Mouse (Mus musculus): ENCODE results near the gene Sgo2b. TPM values are rescaled to one million over a fixed set of nuclear protein-coding genes. Genes with fewer than 3 reads are reported as not detected.
A peak's percentile ranks its signal among the peaks of the same experiment; 100 is the strongest.
"Not testable (repeated sequence)": the region's sequence is repeated elsewhere in the genome, so short reads cannot be mapped to it uniquely, and the experiment has no call there.

Gene Sgo2b
- polyA plus RNA-seq (2015; fragmentation: Nextera tagmentation; extraction: Ambion mirVana) = not detected in 2 replicates

DNA sequence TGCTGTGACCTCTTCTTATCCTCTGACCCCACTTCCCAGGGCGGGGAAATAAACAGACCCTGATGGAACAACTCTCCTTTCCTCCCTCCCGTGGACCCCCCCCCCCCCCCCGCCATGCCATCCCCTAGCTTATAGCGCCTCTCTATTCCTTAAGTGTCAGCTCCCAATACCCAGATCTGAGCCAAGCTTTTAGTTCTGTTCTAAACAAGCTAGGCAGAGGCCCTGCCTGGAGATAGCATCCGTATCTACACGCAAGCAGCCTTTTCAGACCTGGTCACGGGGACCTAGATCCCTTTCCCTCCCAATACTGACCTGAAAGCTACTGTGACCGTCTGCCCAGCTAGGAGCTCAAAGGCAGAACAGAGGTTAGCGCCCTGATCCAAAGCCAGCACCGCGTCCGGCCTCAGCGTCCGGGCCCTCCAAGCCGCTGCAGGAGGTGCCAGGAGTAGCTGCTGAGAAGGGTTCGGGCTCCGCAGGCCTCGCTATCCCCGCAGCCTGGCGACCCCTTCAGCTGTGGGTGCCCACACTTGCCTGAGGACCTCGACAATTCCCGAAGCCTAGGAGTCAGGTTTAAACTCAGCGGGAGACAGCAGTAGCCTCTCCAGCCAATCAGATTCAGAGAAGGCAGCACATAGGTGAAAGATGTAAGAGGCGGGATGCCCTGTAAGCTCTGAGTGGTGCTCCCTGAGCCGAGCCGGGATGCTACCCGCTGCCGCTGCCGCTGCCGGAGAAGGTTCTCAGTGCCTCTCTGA is at the start of gene Sgo2b:
Sgo2b (minus strand) TSS at position 623 of the 752 bp plus-strand sequence.
- 7% methylated on average over 28 of the region's 30 CpGs for WGBS (ENCODE audit: insufficient replicate concordance)

GRCm38 (mm10) chr8:63970612-63971391 is 18.8 kb upstream of the Sgo2b start:
- 47% methylated on average over 9 of the region's 9 CpGs for WGBS (ENCODE audit: insufficient replicate concordance)

More for the DNA sequence above, at the start of gene Sgo2b:
- Histone ChIP-seq H3K4me1 (replicated peaks) (no peaks in the 10 kb centered on the region), H3K9me3 (replicated peaks) (no peaks in the 10 kb centered on the region), H3K4me3 (replicated peaks) (no peak within 1 kb of the TSS), H3K9ac (no peak within 1 kb of the TSS), H3K36me3 (no peaks in the 10 kb centered on the region), H3K27ac (no peak within 1 kb of the TSS), H3K27me3 (no peaks in the 10 kb centered on the region), H3K4me2 (0 out of 2 replicates have a peak within 1 kb of the TSS, but pooled peaks have one; percentile 8)
- no peak for ATAC-seq (ENCODE audit: low read depth)
- no peak for DNase-seq

GRCm38 (mm10) chr8:63961032-63961785 is 9.2 kb upstream of the Sgo2b start:
- ATAC-seq (ENCODE audit: low read depth) = no peak
- no peaks in the 10 kb centered on the region for H3K9me3 ChIP-seq (replicated peaks)
- 47% methylated on average over 3 of the region's 3 CpGs for WGBS (ENCODE audit: insufficient replicate concordance)
- no peak overlapping the region for H3K4me2 ChIP-seq
- no peak overlapping the region for H3K27ac ChIP-seq
- H3K4me3 ChIP-seq (replicated peaks) = no peak overlapping the region
- H3K27me3 ChIP-seq = no peaks in the 10 kb centered on the region
- no peaks in the 10 kb centered on the region for H3K36me3 ChIP-seq
- no peak overlapping the region for H3K9ac ChIP-seq
- no peaks in the 10 kb centered on the region for H3K4me1 ChIP-seq (replicated peaks)
- DNase-seq = no peak

More at GRCm38 (mm10) chr8:63970612-63971391, 18.8 kb upstream of the Sgo2b start:
- H3K27ac ChIP-seq; H3K4me3 ChIP-seq (replicated peaks); H3K9ac ChIP-seq; ATAC-seq (ENCODE audit: low read depth); H3K36me3 ChIP-seq; H3K9me3 ChIP-seq (replicated peaks); H3K27me3 ChIP-seq; H3K4me1 ChIP-seq (replicated peaks); H3K4me2 ChIP-seq; DNase-seq: not testable (repeated sequence)

- H3K4me2 ChIP-seq; H3K4me3 ChIP-seq (replicated peaks); DNase-seq; H3K9ac ChIP-seq; H3K27me3 ChIP-seq; H3K27ac ChIP-seq; H3K4me1 ChIP-seq (replicated peaks); ATAC-seq (ENCODE audit: low read depth); H3K9me3 ChIP-seq (replicated peaks); H3K36me3 ChIP-seq: not testable (repeated sequence)
- 50% methylated on average over 4 of the region's 4 CpGs for WGBS (ENCODE audit: insufficient replicate concordance)
Measured at GRCm38 (mm10) chr8:63953802-63954201, 1.8 kb upstream of the Sgo2b start.

- no peak overlapping the region for H3K9ac ChIP-seq
- no peak overlapping the region for H3K4me3 ChIP-seq (replicated peaks)
- ATAC-seq (ENCODE audit: low read depth) = no peak
- H3K27ac ChIP-seq = no peak overlapping the region
- H3K4me2 ChIP-seq = no peak overlapping the region
- WGBS (ENCODE audit: insufficient replicate concordance) = 72% methylated on average over 7 of the region's 7 CpGs
- H3K27me3 ChIP-seq = no peaks in the 10 kb centered on the region
- H3K9me3 ChIP-seq (replicated peaks) = no peaks in the 10 kb centered on the region
- H3K36me3 ChIP-seq = no peaks in the 10 kb centered on the region
- DNase-seq = no peak
- no peaks in the 10 kb centered on the region for H3K4me1 ChIP-seq (replicated peaks)
Measured at GRCm38 (mm10) chr8:63933171-63933570, 18.9 kb downstream of the Sgo2b start.

DNA sequence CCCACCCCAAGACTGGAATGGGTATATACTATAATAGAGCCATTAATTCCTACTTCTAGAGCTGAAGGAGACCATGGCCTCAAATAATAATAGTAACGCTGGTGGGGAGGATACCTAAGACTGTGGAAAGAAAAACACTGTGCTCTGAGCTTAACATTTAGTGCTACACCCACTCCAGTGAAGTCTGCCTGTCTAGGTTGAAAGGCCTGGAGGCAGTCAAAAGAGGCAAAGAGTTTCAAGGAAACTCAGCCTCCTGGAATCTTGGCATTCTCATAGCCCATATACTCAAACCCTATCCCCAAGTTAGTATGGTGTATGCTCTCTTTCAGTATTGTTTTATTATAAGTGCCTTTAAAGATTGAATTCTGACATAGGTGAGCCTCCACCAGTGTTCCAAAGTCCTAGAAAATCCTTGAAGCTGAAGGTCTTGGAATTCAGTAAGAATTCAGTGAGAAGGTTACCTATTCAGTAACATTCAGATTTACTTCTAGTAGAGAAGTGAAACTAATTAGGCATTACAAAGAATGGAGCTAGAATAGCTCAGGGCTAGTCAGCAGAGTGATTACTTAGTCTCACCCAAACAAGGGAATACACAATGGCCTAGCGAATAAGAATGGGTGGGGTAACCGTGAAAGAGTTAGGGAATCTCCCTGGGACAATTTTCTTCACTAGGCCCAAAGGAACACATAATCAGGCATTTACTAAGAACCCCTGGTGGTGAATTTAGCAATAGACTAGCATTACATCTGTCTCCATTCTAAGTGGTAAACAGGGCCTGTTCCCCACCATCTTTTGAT is 22.5 kb downstream of the Sgo2b start:
- H3K9ac ChIP-seq = no peak overlapping the region
- ATAC-seq (ENCODE audit: low read depth) (no peak), DNase-seq (no peak)
- no peak overlapping the region for H3K4me2 ChIP-seq
- no peaks in the 10 kb centered on the region for H3K9me3 ChIP-seq (replicated peaks)
- H3K36me3 ChIP-seq = no peaks in the 10 kb centered on the region
- 77% methylated on average over 3 of the region's 3 CpGs for WGBS (ENCODE audit: insufficient replicate concordance)
- H3K4me1 ChIP-seq (replicated peaks) = no peaks in the 10 kb centered on the region
- no peak overlapping the region for H3K27ac ChIP-seq
- no peak overlapping the region for H3K4me3 ChIP-seq (replicated peaks)
- no peaks in the 10 kb centered on the region for H3K27me3 ChIP-seq

GRCm38 (mm10) chr8:63921257-63921960 is 30.6 kb downstream of the Sgo2b start:
- no peak for ATAC-seq (ENCODE audit: low read depth)
- no peaks in the 10 kb centered on the region for H3K27me3 ChIP-seq
- no peak overlapping the region for H3K27ac ChIP-seq
- no peaks in the 10 kb centered on the region for H3K9me3 ChIP-seq (replicated peaks)
- no peak overlapping the region for H3K4me3 ChIP-seq (replicated peaks)
- no peak for DNase-seq
- H3K9ac ChIP-seq = no peak overlapping the region
- no peaks in the 10 kb centered on the region for H3K4me1 ChIP-seq (replicated peaks)
- H3K4me2 ChIP-seq = no peak overlapping the region
- 54% methylated on average over 4 of the region's 4 CpGs for WGBS (ENCODE audit: insufficient replicate concordance)
- H3K36me3 ChIP-seq = no peaks in the 10 kb centered on the region

DNA sequence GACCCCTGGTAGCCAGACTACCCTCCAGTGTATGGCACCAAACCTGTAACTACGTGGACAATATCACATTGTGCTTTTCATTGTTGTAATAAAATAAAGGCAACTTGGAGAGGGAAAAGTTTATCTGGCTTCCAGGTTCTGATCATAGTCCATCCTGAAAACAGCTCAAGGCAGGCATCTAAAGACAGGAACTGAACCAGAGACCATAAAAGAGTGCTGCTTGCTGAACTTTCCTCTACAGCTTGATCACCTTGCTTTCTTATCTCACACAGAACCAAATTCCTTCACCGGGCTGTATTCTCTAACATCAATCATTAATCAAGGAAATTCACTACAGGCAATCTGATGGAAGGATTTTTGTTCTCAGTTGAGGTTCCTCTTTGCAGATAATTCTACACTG is 57.0 kb downstream of the Sgo2b start:
- Histone ChIP-seq H3K27me3 (no peaks in the 10 kb centered on the region), H3K4me2 (no peak overlapping the region), H3K4me3 (replicated peaks) (no peak overlapping the region), H3K36me3 (no peaks in the 10 kb centered on the region), H3K4me1 (replicated peaks) (no peaks in the 10 kb centered on the region), H3K9ac (no peak overlapping the region), H3K27ac (no peak overlapping the region), H3K9me3 (replicated peaks) (no peaks in the 10 kb centered on the region)
- 53% methylated on average over 2 of the region's 2 CpGs for WGBS (ENCODE audit: insufficient replicate concordance)
- DNase-seq (no peak), ATAC-seq (ENCODE audit: low read depth) (no peak)

GRCm38 (mm10) chr8:63878353-63878752 is 73.7 kb downstream of the Sgo2b start:
- no peaks in the 10 kb centered on the region for H3K36me3 ChIP-seq
- no peak overlapping the region for H3K4me3 ChIP-seq (replicated peaks)
- H3K9ac ChIP-seq = no peak overlapping the region
- H3K27ac ChIP-seq = no peak overlapping the region
- 62% methylated on average over 4 of the region's 4 CpGs for WGBS (ENCODE audit: insufficient replicate concordance)
- no peaks in the 10 kb centered on the region for H3K4me1 ChIP-seq (replicated peaks)
- H3K9me3 ChIP-seq (replicated peaks) = no peaks in the 10 kb centered on the region
- DNase-seq = no peak
- no peak overlapping the region for H3K4me2 ChIP-seq
- no peaks in the 10 kb centered on the region for H3K27me3 ChIP-seq
- no peak for ATAC-seq (ENCODE audit: low read depth)

GRCm38 (mm10) chr8:63877393-63877792 is 74.7 kb downstream of the Sgo2b start:
- H3K27me3 ChIP-seq = no peaks in the 10 kb centered on the region
- 10% methylated on average over 6 of the region's 6 CpGs for WGBS (ENCODE audit: insufficient replicate concordance)
- H3K4me3 ChIP-seq (replicated peaks) = no peak overlapping the region
- no peak for DNase-seq
- no peak overlapping the region for H3K4me2 ChIP-seq
- H3K36me3 ChIP-seq = no peaks in the 10 kb centered on the region
- no peaks in the 10 kb centered on the region for H3K4me1 ChIP-seq (replicated peaks)
- no peaks in the 10 kb centered on the region for H3K9me3 ChIP-seq (replicated peaks)
- H3K27ac ChIP-seq = no peak overlapping the region
- no peak for ATAC-seq (ENCODE audit: low read depth)
- H3K9ac ChIP-seq = no peak overlapping the region
